Mouse (Mus musculus) lung, postnatal 25 days (tissue): Measurements from ENCODE around the gene Gm3604.
"Not testable (repeated sequence)": the region's sequence is repeated elsewhere in the genome, so short reads cannot be mapped to it uniquely, and the experiment has no call there.

Experiments used
- DNase-seq: peaks from one replicate; pipeline ENCODE4 v3.0.0; 2022; ENCODE audit warnings: low spot score

The Gm3604 gene

GRCm38 (mm10) chr13:62382952-62383351 lies at the start of gene Gm3604:
Gene Gm3604 (minus strand): TSS chr13:62383177.
- peak; percentile 58 for DNase-seq

- DNase-seq: not testable (repeated sequence)
Measured at GRCm38 (mm10) chr13:62399206-62399605, 16.2 kb upstream of the Gm3604 start.

GRCm38 (mm10) chr13:62390076-62390620 lies 7.2 kb upstream of the Gm3604 start:
- DNase-seq: not testable (repeated sequence)

- no peak for DNase-seq
Measured at GRCm38 (mm10) chr13:62331786-62332185, 51.2 kb downstream of the Gm3604 start.

- no peak for DNase-seq
Measured at GRCm38 (mm10) chr13:62331381-62331780, 51.6 kb downstream of the Gm3604 start.
